Mouse (Mus musculus) liver, embryonic 12.5 days (tissue): ENCODE data around the gene Tnfrsf12a. TPM values are rescaled to one million over a fixed set of nuclear protein-coding genes. Genes with fewer than 3 reads are reported as not detected.

Experiments
- ATAC-seq: fragments of 200-750 bp; cut with Nextera tagmentation; 2 replicates; pipeline ENCODE4 v1.8.0; 2017; ENCODE audit warnings: moderate number of reproducible peaks, mild to moderate bottlenecking, moderate library complexity
- H3K27ac ChIP-seq: fragments of 300-500 bp; sonication (generic); 2 replicates; pipeline ENCODE4 v1.5.1; 2016; ENCODE audit warnings: mild to moderate bottlenecking
- H3K27me3 ChIP-seq: fragments of 300-500 bp; sonication (generic); replicated peaks from 2 replicates; pipeline ENCODE4 v1.6.1; 2016; ENCODE audit warnings: mild to moderate bottlenecking, moderate library complexity
- H3K36me3 ChIP-seq: fragments of 300-500 bp; sonication (generic); 2 replicates; pipeline ENCODE4 v1.6.1; 2016; ENCODE audit warnings: mild to moderate bottlenecking, moderate library complexity
- H3K4me1 ChIP-seq: fragments of 300-500 bp; sonication (generic); 2 replicates; pipeline ENCODE4 v1.6.1; 2016
- H3K4me2 ChIP-seq: fragments of 300-500 bp; sonication (generic); 2 replicates; pipeline ENCODE4 v1.6.1; 2016; ENCODE audit warnings: mild to moderate bottlenecking, moderate library complexity
- H3K4me3 ChIP-seq: fragments of 300-500 bp; sonication (generic); 2 replicates; pipeline ENCODE4 v1.5.1; 2016; ENCODE audit warnings: mild to moderate bottlenecking, moderate library complexity
- H3K9ac ChIP-seq: fragments of 300-500 bp; sonication (generic); 2 replicates; pipeline ENCODE4 v1.6.1; 2016; ENCODE audit warnings: mild to moderate bottlenecking, moderate library complexity
- H3K9me3 ChIP-seq: fragments of 300-500 bp; sonication (generic); replicated peaks from 2 replicates; pipeline ENCODE4 v1.6.1; 2016; ENCODE audit warnings: mild to moderate bottlenecking, moderate library complexity
- WGBS: fragments of 180-500 bp; shearing (Covaris S2); methylation state at CpG from one replicate; pipeline ENCODE4 v1.1.7; 2016; ENCODE audit not compliant: insufficient replicate concordance; 5-methylcytosine and 5-hydroxymethylcytosine counted together
- polyA plus RNA-seq: library from polyadenylated mRNA; unstranded; fragments of >200 nt; fragmentation: Nextera tagmentation; extraction: Ambion mirVana; gene quantifications from 2 replicates; pipeline ENCODE4 v1.2.1, GENCODE M21; 2016

Gene Tnfrsf12a
- polyA plus RNA-seq, 1 experiment from 2014 or later: 7.1 TPM

DNA sequence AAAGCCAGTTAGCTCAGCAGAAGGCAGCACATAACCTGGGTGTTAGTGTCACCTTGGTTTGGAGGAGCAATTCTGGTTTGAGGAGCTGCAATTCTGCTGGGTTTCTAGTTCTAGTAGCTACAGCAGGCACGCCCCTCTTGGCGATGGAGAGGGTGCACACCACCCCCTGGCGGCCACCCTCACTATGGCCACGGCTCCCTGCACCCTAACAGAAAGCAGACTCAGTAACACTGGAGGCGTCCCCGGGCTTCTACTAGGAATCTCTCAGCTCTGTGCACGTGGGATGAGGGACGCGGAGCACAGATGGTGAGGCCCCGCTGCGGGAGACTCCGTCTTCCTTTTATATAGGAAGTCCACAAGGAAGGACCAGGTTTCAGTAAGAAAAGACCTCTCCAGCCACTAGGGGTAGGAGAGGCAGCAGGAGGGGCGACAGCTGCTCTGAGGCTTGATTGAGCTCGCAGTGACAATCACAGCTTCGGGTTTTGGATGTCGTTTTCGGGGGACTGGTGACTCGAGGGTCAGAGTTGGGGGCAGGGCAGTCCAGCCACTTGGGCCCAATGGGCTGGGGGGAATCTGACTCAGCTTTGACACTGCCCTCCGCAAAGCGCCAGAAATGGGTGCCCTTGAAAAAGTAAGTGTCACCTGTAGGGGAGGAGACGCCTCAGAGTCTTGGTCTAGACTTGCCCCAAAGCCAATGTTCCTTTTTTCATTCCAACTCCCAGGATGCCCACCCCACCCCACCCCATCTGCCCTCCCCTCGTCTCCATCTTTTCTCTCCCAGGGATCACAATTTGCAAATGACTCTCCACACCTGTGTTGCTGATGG, 46.9 kb downstream of the Tnfrsf12a start:
- Histone ChIP-seq H3K4me3 (no peak overlapping the region), H3K9ac (no peak overlapping the region), H3K27ac (no peak overlapping the region), H3K4me1 (no peaks in the 10 kb centered on the region), H3K4me2 (peak overlapping the region; percentile 46), H3K9me3 (no peaks in the 10 kb centered on the region), H3K27me3 (peaks cover 43% of the 10 kb centered on the region), H3K36me3 (no peaks in the 10 kb centered on the region)
- ATAC-seq: peak; percentile 64; the same call in 1 of the 2 replicates
- WGBS: 10% methylated on average over 22 of the region's 22 CpGs

GRCm38 (mm10) chr17:23627813-23628212, 49.5 kb downstream of the Tnfrsf12a start:
- 34% methylated on average over 7 of the region's 7 CpGs for WGBS
- Histone ChIP-seq H3K4me2 (no peak overlapping the region), H3K9me3 (no peaks in the 10 kb centered on the region), H3K36me3 (no peaks in the 10 kb centered on the region), H3K27ac (no peak overlapping the region), H3K27me3 (peaks cover 30% of the 10 kb centered on the region), H3K4me1 (no peaks in the 10 kb centered on the region), H3K4me3 (no peak overlapping the region), H3K9ac (no peak overlapping the region)
- no peak for ATAC-seq

Other genes with a start within 250 kb of the Tnfrsf12a start
- gene Vmn2r117, start 197.8 kb downstream of the Tnfrsf12a start, polyA plus RNA-seq: not detected in 2 replicates
- 8.3 and 9.1 TPM in 2 replicates for gene Zfp213, start 113.2 kb downstream of the Tnfrsf12a start, polyA plus RNA-seq
- 2.8 and 2.9 TPM in 2 replicates for gene Zfp13, start 78.0 kb downstream of the Tnfrsf12a start, polyA plus RNA-seq
- gene Zscan10, start 76.6 kb downstream of the Tnfrsf12a start, polyA plus RNA-seq: not detected in 2 replicates
- 0.20 and 0.28 TPM in 2 replicates for gene Mmp25, start 32.2 kb downstream of the Tnfrsf12a start, polyA plus RNA-seq
- gene Bicdl2, start 17.0 kb downstream of the Tnfrsf12a start, polyA plus RNA-seq: not detected in 2 replicates
- 23.6 and 25.5 TPM in 2 replicates for gene Hcfc1r1, start 3.9 kb downstream of the Tnfrsf12a start, polyA plus RNA-seq
- 31.4 and 36.1 TPM in 2 replicates for gene Thoc6, start 3.6 kb downstream of the Tnfrsf12a start, polyA plus RNA-seq
- 0.78 and 2.3 TPM in 2 replicates for gene Cldn6, start 1.8 kb upstream of the Tnfrsf12a start, polyA plus RNA-seq
- gene Cldn9, start 6.6 kb upstream of the Tnfrsf12a start, polyA plus RNA-seq: 0.08 and 0.11 TPM in 2 replicates
- gene 1520401A03Rik, start 45.3 kb upstream of the Tnfrsf12a start, polyA plus RNA-seq: 0.05 and 0.10 TPM in 2 replicates
- gene Pkmyt1, start 48.9 kb upstream of the Tnfrsf12a start, polyA plus RNA-seq: 41.1 and 42.1 TPM in 2 replicates
- 7.4 and 8.4 TPM in 2 replicates for gene Paqr4, start 63.4 kb upstream of the Tnfrsf12a start, polyA plus RNA-seq
- gene Kremen2, start 68.4 kb upstream of the Tnfrsf12a start, polyA plus RNA-seq: 0.17 and 0.55 TPM in 2 replicates
- 22.4 and 22.6 TPM in 2 replicates for gene Flywch1, start 94.1 kb upstream of the Tnfrsf12a start, polyA plus RNA-seq
- gene Flywch2, start 108.6 kb upstream of the Tnfrsf12a start, polyA plus RNA-seq: 2.9 and 3.6 TPM in 2 replicates
- gene Srrm2, start 113.1 kb upstream of the Tnfrsf12a start, polyA plus RNA-seq: 334 and 339 TPM in 2 replicates
- 588 and 602 TPM in 2 replicates for gene Elob, start 151.7 kb upstream of the Tnfrsf12a start, polyA plus RNA-seq
- gene Prss33, start 158.6 kb upstream of the Tnfrsf12a start, polyA plus RNA-seq: not detected in 2 replicates
- gene Prss32, start 166.4 kb upstream of the Tnfrsf12a start, polyA plus RNA-seq: not detected in 2 replicates
- gene Prss41, start 166.7 kb upstream of the Tnfrsf12a start, polyA plus RNA-seq: 0.32 and 0.45 TPM in 2 replicates
- gene Prss21, start 190.6 kb upstream of the Tnfrsf12a start, polyA plus RNA-seq: not detected in 2 replicates
- not detected in 2 replicates for gene Dcpp1, start 203.4 kb upstream of the Tnfrsf12a start, polyA plus RNA-seq
- not detected in 2 replicates for gene Dcpp2, start 203.4 kb upstream of the Tnfrsf12a start, polyA plus RNA-seq
- gene Dcpp3, start 240.0 kb upstream of the Tnfrsf12a start, polyA plus RNA-seq: not detected in 2 replicates